Mouse (Mus musculus): Measurements from ENCODE around the gene Morn1.

Gene Morn1

DNA sequence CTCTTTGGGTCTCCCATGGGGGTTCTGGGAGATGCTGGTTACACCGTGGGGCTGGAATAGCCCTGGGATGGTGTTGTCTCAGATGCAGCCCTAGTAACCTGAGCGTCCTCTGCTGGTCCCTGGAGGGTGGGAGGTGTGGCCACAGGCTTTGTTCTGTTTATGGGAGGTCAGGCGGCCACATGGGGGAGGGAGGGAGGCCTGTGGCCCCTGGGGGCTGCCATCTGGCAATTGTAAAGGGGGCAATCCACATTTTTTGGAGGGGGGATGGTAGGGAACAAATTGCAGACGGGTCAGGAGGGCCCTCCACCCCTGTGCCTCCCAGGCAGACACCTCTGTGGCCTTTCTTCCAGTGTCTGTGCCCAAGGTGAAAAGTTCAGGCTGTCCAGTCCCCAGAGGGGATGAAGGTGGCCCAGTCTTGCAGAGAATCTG is 103.3 kb downstream of the Morn1 start:
- no peak for DNase-seq (ENCODE audit: low spot score in 2 of 2)

DNA sequence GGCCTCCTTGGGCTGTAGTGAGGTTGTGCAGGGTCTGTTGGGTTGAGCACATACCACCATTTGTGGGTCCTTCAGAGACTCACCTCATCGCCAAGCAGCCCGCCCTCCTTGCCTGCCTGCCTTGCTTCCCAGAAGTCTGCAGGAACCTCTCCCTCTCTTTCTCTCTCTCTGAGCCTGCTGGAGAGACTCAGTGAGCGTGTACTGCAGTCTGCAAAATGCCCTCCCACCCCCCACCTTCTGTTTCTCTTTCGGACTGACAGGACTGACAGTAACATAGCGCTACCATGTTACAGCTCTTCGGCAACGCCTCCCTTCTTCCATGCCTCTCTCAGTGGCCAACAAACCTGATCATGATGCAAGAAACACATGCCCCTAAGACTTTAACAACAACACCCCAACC is 103.9 kb downstream of the Morn1 start:
- DNase-seq (ENCODE audit: low spot score in 2 of 2), result no peak

All from right cerebral cortex, adult 2 months (tissue).